Mouse (Mus musculus) liver, adult 2 months (tissue): ENCODE results near the gene Inka2. TPM values are rescaled to one million over a fixed set of nuclear protein-coding genes. Genes with fewer than 3 reads are reported as not detected.

ENCODE experiments used
- DNase-seq: peaks from one replicate; pipeline ENCODE4 v3.0.0-alpha.2; 2011; ENCODE audit warnings: low read depth, low spot score; ENCODE audit errors: extremely low read depth
- H3K27ac ChIP-seq: fragments of 200-500 bp; replicated peaks from 2 replicates; pipeline ENCODE4 v1.5.1; 2012; ENCODE audit warnings: low read depth, mild to moderate bottlenecking, control low read depth, inconsistent platforms, low read length; ENCODE audit not compliant: insufficient read depth
- H3K27me3 ChIP-seq: fragments of 200-500 bp; 2 replicates; pipeline ENCODE4 v1.6.1; 2012; ENCODE audit warnings: mild to moderate bottlenecking, moderate library complexity, low read length, inconsistent platforms; ENCODE audit not compliant: control insufficient read depth, insufficient read depth
- H3K36me3 ChIP-seq: fragments of 200-500 bp; 2 replicates; pipeline ENCODE4 v1.6.1; 2012; ENCODE audit warnings: low read length, inconsistent platforms; ENCODE audit not compliant: control insufficient read depth, insufficient read depth
- H3K4me1 ChIP-seq: fragments of 200-500 bp; 2 replicates; pipeline ENCODE4 v1.6.1; 2011; ENCODE audit warnings: low read length; ENCODE audit not compliant: control insufficient read depth, insufficient read depth
- H3K4me3 ChIP-seq: fragments of 200-500 bp; 2 replicates; pipeline ENCODE4 v1.5.1; 2011; ENCODE audit warnings: low read depth, mild to moderate bottlenecking, control low read depth, low read length, moderate library complexity; ENCODE audit not compliant: insufficient read depth
- H3K79me2 ChIP-seq: fragments of 200-500 bp; 2 replicates; pipeline ENCODE4 v1.6.1; 2012; ENCODE audit warnings: inconsistent platforms, mild to moderate bottlenecking, low read length, moderate library complexity; ENCODE audit not compliant: control insufficient read depth, insufficient read depth
- H3K9ac ChIP-seq: fragments of 200-500 bp; 2 replicates; pipeline ENCODE4 v1.6.1; 2012; ENCODE audit warnings: low read depth, mild to moderate bottlenecking, control low read depth, inconsistent platforms, low read length
- CTCF ChIP-seq: fragments of 200-500 bp; IDR thresholded peaks from 2 replicates; pipeline ENCODE4 v1.5.1; 2011; ENCODE audit warnings: low read depth, low read length, control low read depth
- POLR2A ChIP-seq: fragments of 200-500 bp; IDR thresholded peaks from 2 replicates; pipeline ENCODE4 v1.6.1; 2011; ENCODE audit warnings: low read length, control low read depth; ENCODE audit not compliant: insufficient read depth; ENCODE audit errors: extremely low read depth
- WGBS: fragments of 180-500 bp; shearing (Covaris S2); methylation state at CpG from one replicate; pipeline ENCODE4 v1.1.7; 2018; 5-methylcytosine and 5-hydroxymethylcytosine counted together
- polyA plus RNA-seq: library from polyadenylated mRNA; depleted of rRNA; stranded (reverse); fragments of >200 nt; gene quantifications from 2 replicates; pipeline ENCODE4 v1.2.3, GENCODE M21; 2012; rRNA removed
- total RNA-seq: library from RNA; depleted of rRNA; stranded (reverse); fragments of >200 nt; gene quantifications from 2 replicates; pipeline ENCODE4 v1.2.3, GENCODE M21; 2014; rRNA removed

Gene Inka2
- total RNA-seq (0.09 and 0.13 TPM in 2 replicates), polyA plus RNA-seq (0.06 and 0.07 TPM in 2 replicates)

DNA sequence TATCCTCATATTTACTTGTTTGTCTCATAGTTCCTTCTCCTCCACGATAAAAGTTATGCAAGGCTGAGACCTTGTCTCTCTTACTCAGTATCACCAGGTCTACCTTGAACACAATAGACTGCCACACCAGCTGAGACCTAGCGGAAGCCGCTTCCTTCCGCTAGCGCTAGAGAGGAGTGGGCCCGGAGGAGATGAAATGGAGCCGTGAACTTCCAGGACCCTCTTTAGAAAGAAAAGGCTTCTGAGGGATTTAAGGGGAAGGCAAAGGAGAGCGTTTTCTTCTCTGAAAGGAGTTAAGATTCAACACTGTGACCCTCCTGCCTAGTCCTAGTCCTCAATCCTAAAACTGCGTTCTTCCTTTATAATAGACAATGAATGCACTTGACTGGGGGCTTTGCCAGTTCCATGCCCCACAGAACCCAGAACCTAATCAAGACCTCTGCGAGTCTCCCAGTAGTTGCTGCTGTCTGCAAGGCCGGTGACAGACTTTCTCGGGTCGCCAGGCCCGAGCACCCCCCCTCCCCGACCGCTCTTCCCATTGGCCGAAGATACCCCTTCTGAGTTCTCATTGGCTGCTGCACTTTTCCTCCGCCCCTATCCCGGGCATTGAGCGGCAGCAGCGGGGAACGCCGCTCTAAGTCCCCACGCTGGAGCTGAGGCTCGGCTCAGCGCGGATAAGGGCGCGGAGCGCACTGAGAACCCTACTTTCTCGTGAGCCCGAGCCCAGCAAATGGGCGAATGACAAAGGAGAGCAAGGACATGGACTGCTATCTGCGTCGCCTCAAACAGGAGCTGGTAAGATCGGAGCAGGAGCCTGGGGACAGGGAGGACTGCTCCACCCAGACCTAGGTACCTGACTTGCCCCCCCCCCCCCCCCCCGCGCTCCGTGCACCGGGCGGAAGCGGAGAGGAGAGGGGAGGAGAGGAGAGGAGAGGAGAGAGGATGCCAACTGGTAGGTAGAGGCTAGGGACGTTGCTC lies at the start of gene Inka2:
Gene Inka2, plus strand, starts transcription at position 569 of the 978 bp plus-strand sequence.
- Histone ChIP-seq H3K4me3 (peak within 1 kb of the TSS; percentile 57), H3K9ac (peak within 1 kb of the TSS; percentile 62), H3K27me3 (no peaks in the 10 kb centered on the region), H3K79me2 (no peaks in the 10 kb centered on the region), H3K4me1 (peaks cover 7% of the 10 kb centered on the region; the same call in 1 of the 2 replicates), H3K36me3 (no peaks in the 10 kb centered on the region), H3K27ac (no peak within 1 kb of the TSS)
- DNase-seq = peak; percentile 41
- 13% methylated on average over 42 of the region's 43 CpGs for WGBS
- no peak for TF ChIP-seq CTCF
- TF ChIP-seq POLR2A = no peak

DNA sequence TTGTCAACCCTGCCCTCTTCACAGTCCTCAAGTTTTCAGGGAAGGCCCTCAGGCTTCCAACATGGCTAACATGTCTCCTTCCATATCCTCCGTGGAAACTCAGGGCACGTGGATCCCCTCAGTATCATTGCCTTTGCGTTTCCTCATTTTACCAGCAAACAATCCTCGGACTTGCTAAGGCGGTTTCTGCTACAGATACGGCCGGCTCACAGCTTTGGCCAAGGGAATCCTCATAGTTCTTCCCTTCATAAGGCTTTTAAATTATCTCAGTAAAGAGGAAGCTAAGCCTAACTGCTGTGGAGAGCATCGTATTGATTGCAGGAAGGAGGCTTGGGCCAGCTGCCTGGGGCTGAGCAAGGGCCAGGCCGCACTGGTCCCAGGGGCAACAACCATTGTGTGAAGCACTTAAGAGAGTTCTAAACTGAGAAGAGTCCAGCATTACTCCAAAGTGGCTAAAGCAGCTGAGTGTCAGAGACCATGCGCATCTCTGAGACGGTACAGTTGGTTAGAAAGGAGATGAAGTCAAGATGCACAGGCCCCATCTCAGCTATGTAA lies 49.3 kb upstream of the Inka2 start:
- TF ChIP-seq CTCF (no peak), POLR2A (no peak)
- H3K4me1 ChIP-seq = no peaks in the 10 kb centered on the region
- DNase-seq = no peak
- no peak overlapping the region for H3K4me3 ChIP-seq
- H3K27me3 ChIP-seq = no peaks in the 10 kb centered on the region
- no peak overlapping the region for H3K27ac ChIP-seq
- H3K36me3 ChIP-seq = no peaks in the 10 kb centered on the region
- no peak overlapping the region for H3K9ac ChIP-seq
- no peaks in the 10 kb centered on the region for H3K79me2 ChIP-seq
- 88% methylated on average over 11 of the region's 11 CpGs for whole genome bisulfite sequencing

DNA sequence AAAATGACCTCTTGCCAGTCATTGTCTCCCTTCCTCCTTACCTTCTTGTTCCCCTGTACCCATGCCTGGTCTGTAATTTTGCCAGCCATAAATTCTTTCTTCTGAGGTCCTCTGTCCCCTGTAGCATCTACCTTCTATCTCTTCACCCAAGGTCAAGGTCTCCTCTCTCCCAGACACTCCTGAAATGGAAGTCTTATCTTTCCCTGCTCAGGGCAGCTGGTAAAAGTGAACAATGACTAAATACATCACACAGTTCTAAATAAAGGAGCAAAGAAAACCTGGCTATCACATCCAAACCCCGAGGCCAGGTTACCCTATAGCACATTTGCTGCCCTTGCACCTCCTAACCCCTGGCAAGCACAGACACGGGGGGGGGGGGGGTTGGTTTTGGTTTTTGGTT lies 43.9 kb upstream of the Inka2 start:
- Histone ChIP-seq H3K27ac (no peak overlapping the region), H3K9ac (no peak overlapping the region), H3K79me2 (no peaks in the 10 kb centered on the region), H3K27me3 (no peaks in the 10 kb centered on the region), H3K4me1 (no peaks in the 10 kb centered on the region), H3K36me3 (no peaks in the 10 kb centered on the region), H3K4me3 (no peak overlapping the region)
- TF ChIP-seq CTCF = no peak
- TF ChIP-seq POLR2A = no peak
- WGBS = 40% methylated on average over 2 of the region's 2 CpGs
- DNase-seq = no peak

DNA sequence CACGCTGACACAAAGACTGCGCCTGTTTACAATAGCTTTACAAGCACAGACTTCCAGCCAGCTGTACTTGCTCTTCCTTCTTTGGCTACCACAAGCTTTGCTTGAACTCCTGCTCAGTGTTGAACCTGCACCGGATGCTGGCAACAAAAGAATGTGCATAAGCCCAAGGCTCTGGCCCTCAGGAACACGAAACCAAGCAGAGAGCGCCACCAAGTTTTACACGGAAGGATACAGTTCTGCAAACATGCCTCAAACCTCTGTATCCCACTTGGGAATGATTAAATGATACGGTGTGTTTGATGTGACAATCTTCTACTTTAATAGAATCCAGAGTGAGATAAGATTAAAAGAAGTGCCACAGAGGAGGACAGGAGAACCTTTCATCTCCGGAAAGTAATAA lies 41.4 kb upstream of the Inka2 start:
- Histone ChIP-seq H3K36me3 (no peaks in the 10 kb centered on the region), H3K9ac (no peak overlapping the region), H3K27ac (no peak overlapping the region), H3K27me3 (no peaks in the 10 kb centered on the region), H3K4me3 (no peak overlapping the region), H3K79me2 (no peaks in the 10 kb centered on the region), H3K4me1 (no peaks in the 10 kb centered on the region)
- no peak for DNase-seq
- WGBS = 77% methylated on average over 8 of the region's 8 CpGs
- TF ChIP-seq CTCF (no peak), POLR2A (no peak)

DNA sequence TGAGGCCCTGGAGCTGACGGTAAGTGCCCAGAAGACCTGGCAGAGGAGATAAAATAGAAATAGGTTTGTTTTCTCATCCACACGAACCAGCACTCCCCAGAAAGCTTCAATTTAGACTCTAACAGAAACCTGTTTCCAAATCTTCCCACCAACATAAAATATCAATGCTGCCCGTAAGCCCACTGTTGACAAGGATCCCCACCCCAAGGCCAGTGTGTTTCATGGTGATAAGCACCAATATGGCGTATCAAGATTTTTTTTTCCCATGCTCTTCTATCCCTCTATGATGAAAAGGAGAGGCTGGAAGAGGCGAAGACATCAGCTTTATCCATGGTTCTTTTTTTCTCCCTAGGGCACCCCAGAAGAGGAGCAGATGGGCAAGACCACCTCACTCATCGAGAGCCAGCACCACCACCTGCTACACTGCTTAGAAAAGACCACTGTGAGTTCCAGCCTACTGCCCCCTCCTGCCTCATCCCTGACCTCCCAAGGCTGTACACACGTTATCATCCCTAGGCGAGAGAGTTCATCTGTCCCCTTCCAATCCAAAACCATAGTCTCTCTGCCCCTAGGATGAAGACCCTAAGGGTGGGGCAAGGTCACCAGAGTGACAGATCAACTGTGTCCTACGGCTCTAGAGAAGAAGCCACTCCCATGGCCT lies 39.2 kb upstream of the Inka2 start:
- Histone ChIP-seq H3K36me3 (no peaks in the 10 kb centered on the region), H3K4me3 (no peak overlapping the region), H3K27me3 (no peaks in the 10 kb centered on the region), H3K27ac (no peak overlapping the region), H3K79me2 (no peaks in the 10 kb centered on the region), H3K9ac (no peak overlapping the region), H3K4me1 (no peaks in the 10 kb centered on the region)
- 77% methylated on average over 9 of the region's 9 CpGs for WGBS
- DNase-seq = no peak
- TF ChIP-seq CTCF (no peak), POLR2A (no peak)
